Mouse (Mus musculus) stomach, postnatal 0 days (tissue): ENCODE data around the gene Nfic.

ENCODE experiments used
- CTCF ChIP-seq: IDR thresholded peaks from 2 replicates; pipeline ENCODE4 v1.5.1; 2016; ENCODE audit warnings: antibody characterized with exemption, low read depth, mild to moderate bottlenecking, moderate library complexity
- EP300 ChIP-seq: optimal IDR thresholded peaks from 2 replicates; pipeline ENCODE3; 2016; ENCODE audit warnings: antibody characterized with exemption

- no peak for TF ChIP-seq CTCF
- TF ChIP-seq EP300 = no peak
These were observed 89.6 kb downstream of the Nfic start, which contains the start of gene 4930404N11Rik for GRCm38 (mm10) chr10:81365672-81366476.
